ENCODE assay signal across 14 mouse cellular contexts in genomic region chr1:187862339-187862738, GRCm38 (mm10).
"Had no signal": no experiment of that assay in that cellular context is flagged by ENCODE, and none has a peak within 500 bp of the region (broad histone marks: within the 10 kb centered on the region; RNA-seq: fewer than 3 reads in every experiment).

No protein-coding gene starts in this region.

- ATAC-seq: liver, postnatal 0 days had no signal

- H3K4me2 ChIP-seq: limb, embryonic 12.5 days; liver, embryonic 13.5 days; lung, embryonic 15.5 days; neural tube, embryonic 15.5 days had no signal

- H3K27me3 ChIP-seq: limb, embryonic 12.5 days; liver, embryonic 13.5 days; lung, embryonic 15.5 days; neural tube, embryonic 15.5 days had no signal

- H3K36me3 ChIP-seq: limb, embryonic 12.5 days; liver, embryonic 13.5 days; lung, embryonic 15.5 days; neural tube, embryonic 15.5 days had no signal

- H3K4me1 ChIP-seq: limb, embryonic 12.5 days; liver, embryonic 13.5 days; lung, embryonic 15.5 days had no signal

- H3K4me3 ChIP-seq: limb, embryonic 12.5 days; liver, embryonic 13.5 days; lung, embryonic 15.5 days; neural tube, embryonic 15.5 days had no signal

- H3K9ac ChIP-seq: limb, embryonic 12.5 days; liver, embryonic 13.5 days; liver, postnatal 0 days; lung, embryonic 15.5 days; neural tube, embryonic 15.5 days had no signal

- H3K27ac ChIP-seq: kidney, postnatal 0 days; limb, embryonic 12.5 days; liver, embryonic 13.5 days; lung, embryonic 15.5 days; neural tube, embryonic 15.5 days had no signal

- DNase-seq: kidney, adult 11 months; kidney, adult 9 months; kidney, postnatal 36 days; liver; liver, embryonic 13.5 days; liver, postnatal 0 days; right cerebral cortex, postnatal 4 days; spleen, adult 18-20 months; thymus, adult 18-20 months; thymus, postnatal 25 days had no signal

- H3K9me3 ChIP-seq: limb, embryonic 12.5 days; liver, embryonic 13.5 days; lung, embryonic 15.5 days; neural tube, embryonic 15.5 days had no signal
